Mouse (Mus musculus) myocyte (in vitro differentiated cells): ENCODE data around the gene Lpin2. TPM values are rescaled to one million over a fixed set of nuclear protein-coding genes. Genes with fewer than 3 reads are reported as not detected.
A peak's percentile ranks its signal among the peaks of the same experiment; 100 is the strongest.

Source experiments
- H3K27me3 ChIP-seq: one replicate; pipeline ENCODE4 v1.6.1; 2011; ENCODE audit not compliant: control insufficient read depth, insufficient read depth, insufficient read length
- H3K36me3 ChIP-seq: one replicate; pipeline ENCODE4 v1.6.1; 2011; ENCODE audit not compliant: control insufficient read depth, insufficient read depth
- H3K4me2 ChIP-seq: one replicate; pipeline ENCODE4 v1.6.1; 2011; ENCODE audit warnings: low read depth, control low read depth
- H3K4me3 ChIP-seq: one replicate; pipeline ENCODE4 v1.5.1; 2011; ENCODE audit warnings: mild to moderate bottlenecking, control low read depth, moderate library complexity
- H3K79me2 ChIP-seq: one replicate; pipeline ENCODE4 v1.6.1; 2011; ENCODE audit not compliant: control insufficient read depth, insufficient read depth
- H3ac ChIP-seq: one replicate; pipeline ENCODE4 v1.6.1; 2011; ENCODE audit not compliant: control insufficient read depth, insufficient read length
- CEBPB ChIP-seq: IDR thresholded peaks from 2 replicates; pipeline ENCODE4 v1.6.1; 2011; ENCODE audit warnings: mild to moderate bottlenecking, moderate library complexity; ENCODE audit not compliant: poor library complexity, insufficient read depth, severe bottlenecking
- E2F4 ChIP-seq: IDR thresholded peaks from one replicate; pipeline ENCODE4 v1.6.1; 2011; ENCODE audit warnings: mild to moderate bottlenecking, control low read depth, moderate library complexity; ENCODE audit not compliant: insufficient read depth
- MAX ChIP-seq: IDR thresholded peaks from one replicate; pipeline ENCODE4 v1.6.1; 2011; ENCODE audit warnings: low read depth, mild to moderate bottlenecking, control low read depth
- MYOD1 ChIP-seq, 3 experiments: IDR thresholded peaks; one replicate each; pipeline ENCODE4 v1.6.1; 2011; ENCODE audit warnings: control low read depth in 2 of 3, low read depth in 2 of 3, mild to moderate bottlenecking in 2 of 3, moderate library complexity in 1 of 3; ENCODE audit not compliant: insufficient read length in 2 of 3, control insufficient read depth in 1 of 3
- MYOG ChIP-seq, 3 experiments: IDR thresholded peaks; one replicate each; pipeline ENCODE4 v1.6.1; 2011; ENCODE audit warnings: control low read depth in 2 of 3, low read depth in 2 of 3, mild to moderate bottlenecking in 2 of 3; ENCODE audit not compliant: insufficient read length in 2 of 3, control insufficient read depth in 1 of 3, insufficient read depth in 1 of 3
- POLR2A ChIP-seq: IDR thresholded peaks from one replicate; pipeline ENCODE4 v1.6.1; 2011; ENCODE audit warnings: low read depth, mild to moderate bottlenecking, control low read depth, moderate library complexity; ENCODE audit not compliant: insufficient read length
- POLR2AphosphoS2 ChIP-seq: IDR thresholded peaks from one replicate; pipeline ENCODE4 v1.6.1; 2011; ENCODE audit warnings: low read depth, control low read depth; ENCODE audit not compliant: insufficient read length
- REST ChIP-seq: IDR thresholded peaks from one replicate; pipeline ENCODE4 v1.6.1; 2011; ENCODE audit warnings: mild to moderate bottlenecking, control low read depth, moderate library complexity; ENCODE audit not compliant: insufficient read depth, insufficient read length
- SRF ChIP-seq: IDR thresholded peaks from one replicate; pipeline ENCODE4 v1.6.1; 2011; ENCODE audit warnings: low read depth; ENCODE audit not compliant: control insufficient read depth, insufficient read length
- TCF12 ChIP-seq: IDR thresholded peaks from one replicate; pipeline ENCODE4 v1.6.1; 2011; ENCODE audit warnings: mild to moderate bottlenecking, control low read depth; ENCODE audit not compliant: poor library complexity, insufficient read depth, severe bottlenecking
- TCF3 ChIP-seq: IDR thresholded peaks from one replicate; pipeline ENCODE4 v1.6.1; 2011; ENCODE audit warnings: low read depth, control low read depth; ENCODE audit not compliant: insufficient read length
- USF1 ChIP-seq: IDR thresholded peaks from one replicate; pipeline ENCODE4 v1.6.1; 2011; ENCODE audit warnings: low read depth, mild to moderate bottlenecking, control low read depth, moderate library complexity
- polyA plus RNA-seq: library from polyadenylated mRNA; unstranded; fragments of >200 nt; fragmentation: generic; extraction: Trizol; gene quantifications from one replicate; pipeline ENCODE4 v1.2.1, GENCODE M21; 2012; ENCODE audit warnings: missing spikeins

Lpin2 gene
- polyA plus RNA-seq, 1 experiment = 6.4 TPM

DNA sequence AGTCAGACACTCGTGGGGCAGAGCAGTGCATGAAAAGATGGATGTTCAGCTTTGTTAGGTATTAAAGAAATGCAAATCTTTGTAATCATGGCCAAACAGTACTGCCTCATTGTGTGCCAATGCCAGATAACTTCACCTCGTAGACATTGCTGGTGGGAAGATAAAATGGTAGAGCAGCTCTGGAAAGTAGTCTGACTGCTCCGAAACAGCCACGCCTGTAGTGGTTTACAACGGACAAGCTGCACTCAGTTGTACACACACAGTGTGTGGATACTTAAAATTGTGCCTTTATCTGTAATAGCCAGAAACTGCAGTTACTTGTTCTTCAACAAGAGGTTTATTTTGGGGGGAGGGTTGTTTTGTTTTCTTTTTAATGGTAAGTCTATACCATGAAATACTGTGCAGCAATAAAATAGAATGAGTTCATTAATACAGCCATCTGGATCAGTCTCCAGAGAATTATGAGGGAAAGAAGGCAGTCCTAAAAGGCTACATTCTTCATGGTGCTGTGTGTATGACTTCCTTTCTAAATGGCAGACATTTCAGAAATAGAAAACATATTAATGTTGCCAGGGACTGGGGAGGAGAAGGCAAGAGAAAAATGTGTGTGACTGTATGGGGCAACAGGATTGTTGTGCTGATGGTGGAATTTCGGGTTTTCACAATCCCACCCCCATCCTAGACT lies 29.7 kb downstream of the Lpin2 start:
- peaks cover 3% of the 10 kb centered on the region for H3K36me3 ChIP-seq
- peaks cover 70% of the 10 kb centered on the region for H3K79me2 ChIP-seq
- no peak for TF ChIP-seq POLR2AphosphoS2
- TF ChIP-seq TCF3 = no peak
- no peak for TF ChIP-seq REST
- TF ChIP-seq SRF = no peak
- TF ChIP-seq MYOD1 (IDR thresholded peaks at IDR 0.05; ENCODE audit: control insufficient read depth in 1 of 3, insufficient read length in 2 of 3, low read depth in 2 of 3) = no peak
- TF ChIP-seq MAX = no peak
- no peak for TF ChIP-seq MYOG (IDR thresholded peaks at IDR 0.05; ENCODE audit: control insufficient read depth in 1 of 3, insufficient read depth in 1 of 3, insufficient read length in 2 of 3, low read depth in 2 of 3)
- TF ChIP-seq E2F4 = no peak
- H3K4me2 ChIP-seq = no peak overlapping the region
- H3K27me3 ChIP-seq = no peaks in the 10 kb centered on the region
- H3ac ChIP-seq = no peak overlapping the region
- no peak overlapping the region for H3K4me3 ChIP-seq

DNA sequence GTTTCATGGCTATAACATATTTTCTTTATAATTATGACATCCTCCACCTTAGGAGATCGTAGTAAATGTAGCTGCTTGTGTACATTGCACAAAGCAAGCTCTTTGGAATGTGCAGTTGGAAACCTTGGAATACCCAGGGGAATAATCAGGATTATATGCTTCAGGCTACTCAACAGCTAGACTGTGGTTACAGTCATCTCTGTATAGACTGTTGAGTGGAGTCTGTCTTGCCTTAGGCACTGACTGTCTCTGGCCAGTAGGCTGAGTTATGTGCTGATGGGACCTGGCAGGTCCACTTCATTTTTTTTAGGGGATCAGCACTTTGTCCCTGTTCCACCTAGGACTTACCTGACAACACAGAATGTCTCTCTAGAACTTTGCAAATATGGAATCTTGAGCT lies 31.3 kb downstream of the Lpin2 start:
- H3ac ChIP-seq = no peak overlapping the region
- H3K79me2 ChIP-seq = peaks cover 66% of the 10 kb centered on the region
- TF ChIP-seq MAX (no peak), USF1 (no peak), MYOG (IDR thresholded peaks at IDR 0.05; ENCODE audit: control insufficient read depth in 1 of 3, insufficient read depth in 1 of 3, insufficient read length in 2 of 3, low read depth in 2 of 3) (no peak), E2F4 (no peak), POLR2AphosphoS2 (no peak), REST (no peak), CEBPB (no peak), TCF12 (no peak), TCF3 (no peak), POLR2A (no peak), SRF (no peak), MYOD1 (IDR thresholded peaks at IDR 0.05; ENCODE audit: control insufficient read depth in 1 of 3, insufficient read length in 2 of 3, low read depth in 2 of 3) (no peak)
- H3K27me3 ChIP-seq = no peaks in the 10 kb centered on the region
- H3K4me3 ChIP-seq = no peak overlapping the region
- no peak overlapping the region for H3K4me2 ChIP-seq
- peaks cover 15% of the 10 kb centered on the region for H3K36me3 ChIP-seq

DNA sequence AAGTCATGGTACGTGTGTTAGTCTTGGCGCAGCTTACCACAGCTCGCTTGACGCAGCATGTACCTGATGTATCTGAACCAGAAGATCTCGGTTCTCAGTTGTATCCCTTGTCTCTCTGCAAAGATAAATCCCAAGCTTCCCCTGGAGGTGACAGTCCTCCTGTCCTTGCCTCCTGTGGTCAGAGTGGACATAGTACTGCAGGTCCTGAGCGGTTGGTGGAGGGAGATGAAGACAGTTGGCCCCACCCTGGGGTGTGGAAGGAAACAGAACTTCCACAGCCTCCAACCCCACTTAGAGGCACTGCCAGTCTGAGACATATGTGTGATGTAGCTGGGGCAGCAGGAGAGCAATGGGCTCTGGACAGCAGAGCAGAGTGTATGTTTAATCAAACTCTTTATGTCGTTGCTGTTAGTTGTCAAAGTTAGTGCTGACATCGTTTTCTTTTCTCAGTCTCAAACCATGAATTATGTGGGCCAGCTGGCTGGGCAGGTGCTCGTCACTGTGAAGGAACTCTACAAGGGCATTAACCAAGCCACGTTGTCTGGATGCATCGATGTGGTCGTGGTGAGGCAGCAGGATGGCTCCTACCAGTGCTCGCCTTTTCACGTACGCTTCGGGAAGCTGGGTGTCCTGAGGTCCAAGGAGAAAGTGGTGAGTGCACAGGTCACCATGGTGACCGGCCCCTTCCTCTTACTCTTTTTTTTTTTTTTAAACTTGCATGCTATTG lies 32.3 kb downstream of the Lpin2 start:
- no peak overlapping the region for H3K4me3 ChIP-seq
- TF ChIP-seq TCF3 (peak; percentile 27), MYOG (IDR thresholded peaks at IDR 0.05; ENCODE audit: control insufficient read depth in 1 of 3, insufficient read depth in 1 of 3, insufficient read length in 2 of 3, low read depth in 2 of 3) (peak in 2 of 3 experiments; percentile 61 to 66), REST (no peak), POLR2A (no peak), E2F4 (no peak), POLR2AphosphoS2 (no peak), TCF12 (peak; percentile 30), USF1 (no peak), MAX (no peak), CEBPB (no peak), SRF (no peak), MYOD1 (IDR thresholded peaks at IDR 0.05; ENCODE audit: control insufficient read depth in 1 of 3, insufficient read length in 2 of 3, low read depth in 2 of 3) (peak in 2 of 3 experiments; percentile 92)
- peak overlapping the region; percentile 5 for H3K4me2 ChIP-seq

DNA sequence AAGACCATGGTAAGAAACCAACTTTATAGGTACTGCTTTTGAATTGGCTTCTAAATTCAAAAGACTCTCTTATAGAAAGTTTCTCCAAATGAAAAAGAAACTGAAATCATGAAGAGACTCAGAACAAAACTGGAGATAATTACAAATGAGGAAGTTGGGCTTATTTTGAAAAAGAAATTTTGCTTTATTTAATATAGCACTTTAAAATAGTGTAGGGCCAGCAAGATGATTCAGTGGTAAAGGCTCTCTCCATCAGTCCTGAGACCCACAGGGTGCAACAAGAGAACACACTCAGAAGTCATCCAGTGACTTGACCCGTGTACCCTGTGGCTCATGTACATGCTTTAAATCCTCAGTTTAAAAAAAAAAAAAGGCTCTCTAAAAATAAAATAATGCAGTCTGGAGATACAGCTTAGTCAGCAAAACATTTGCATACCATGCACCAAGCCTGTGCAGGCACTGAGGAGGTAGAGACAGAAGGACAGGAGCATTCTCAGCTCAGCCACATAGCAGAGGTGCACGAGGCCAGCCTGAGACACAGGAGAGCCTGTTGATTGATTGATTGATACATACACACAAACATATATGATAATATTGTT lies 33.0 kb downstream of the Lpin2 start:
- peak overlapping the region; percentile 5 for H3K4me2 ChIP-seq
- H3K27me3 ChIP-seq = no peaks in the 10 kb centered on the region
- no peak overlapping the region for H3K4me3 ChIP-seq
- no peak overlapping the region for H3ac ChIP-seq
- TF ChIP-seq MYOG (IDR thresholded peaks at IDR 0.05; ENCODE audit: control insufficient read depth in 1 of 3, insufficient read depth in 1 of 3, insufficient read length in 2 of 3, low read depth in 2 of 3) (no peak), E2F4 (no peak), USF1 (no peak), SRF (no peak), TCF3 (no peak), CEBPB (no peak), TCF12 (no peak), POLR2A (no peak)
- H3K36me3 ChIP-seq = peaks cover 15% of the 10 kb centered on the region
- peaks cover 49% of the 10 kb centered on the region for H3K79me2 ChIP-seq

More for the DNA sequence above, 32.3 kb downstream of the Lpin2 start:
- Histone ChIP-seq H3K27me3 (no peaks in the 10 kb centered on the region), H3K36me3 (peaks cover 15% of the 10 kb centered on the region), H3ac (no peak overlapping the region), H3K79me2 (peaks cover 56% of the 10 kb centered on the region)
